Mouse (Mus musculus) midbrain, embryonic 16.5 days (tissue): ENCODE data around the gene Trpv4. TPM values are rescaled to one million over a fixed set of nuclear protein-coding genes. Genes with fewer than 3 reads are reported as not detected.

Experiments used
- ATAC-seq: fragments of 200-750 bp; cut with Nextera tagmentation; 2 replicates; pipeline ENCODE4 v1.8.0; 2017; ENCODE audit warnings: moderate TSS enrichment
- H3K27ac ChIP-seq: fragments of 300-500 bp; sonication (generic); 2 replicates; pipeline ENCODE4 v1.5.1; 2014; ENCODE audit warnings: mild to moderate bottlenecking, low read length, mixed read lengths
- H3K27me3 ChIP-seq: fragments of 300-500 bp; sonication (generic); 2 replicates; pipeline ENCODE4 v1.6.1; 2014; ENCODE audit warnings: low read depth, low read length, mixed read lengths; ENCODE audit not compliant: control insufficient read depth, insufficient read depth
- H3K36me3 ChIP-seq: fragments of 300-500 bp; sonication (generic); 2 replicates; pipeline ENCODE4 v1.6.1; 2014; ENCODE audit warnings: mild to moderate bottlenecking, low read length, moderate library complexity, mixed read lengths; ENCODE audit not compliant: control insufficient read depth, insufficient read depth
- H3K4me1 ChIP-seq: fragments of 300-500 bp; sonication (generic); 2 replicates; pipeline ENCODE4 v1.6.1; 2014; ENCODE audit warnings: mild to moderate bottlenecking, low read length, mixed read lengths; ENCODE audit not compliant: control insufficient read depth, insufficient read depth
- H3K4me2 ChIP-seq: fragments of 300-500 bp; sonication (generic); 2 replicates; pipeline ENCODE4 v1.6.1; 2014; ENCODE audit warnings: mild to moderate bottlenecking, low read length, mixed read lengths
- H3K4me3 ChIP-seq: fragments of 300-500 bp; sonication (generic); 2 replicates; pipeline ENCODE4 v1.5.1; 2014; ENCODE audit warnings: low read depth, mild to moderate bottlenecking, low read length, moderate library complexity, mixed read lengths
- H3K9ac ChIP-seq: fragments of 300-500 bp; sonication (generic); 2 replicates; pipeline ENCODE4 v1.6.1; 2014; ENCODE audit warnings: low read depth, low read length, mixed read lengths
- H3K9me3 ChIP-seq: fragments of 300-500 bp; sonication (generic); replicated peaks from 2 replicates; pipeline ENCODE4 v1.6.1; 2014; ENCODE audit warnings: mild to moderate bottlenecking, low read length, mixed read lengths; ENCODE audit not compliant: control insufficient read depth, poor library complexity, severe bottlenecking
- WGBS: fragments of 180-500 bp; shearing (Covaris S2); extraction: QIAGEN DNeasy Blood & Tissue Kit; methylation state at CpG from one replicate; pipeline ENCODE4 v1.1.7; 2014; 5-methylcytosine and 5-hydroxymethylcytosine counted together
- polyA plus RNA-seq: library from polyadenylated mRNA; unstranded; fragments of >200 nt; fragmentation: Nextera tagmentation; extraction: Ambion mirVana; gene quantifications from 2 replicates; pipeline ENCODE4 v1.2.1, GENCODE M21; 2015

Trpv4 gene
- polyA plus RNA-seq, 1 experiment from 2014 or later = 1.3 TPM

DNA sequence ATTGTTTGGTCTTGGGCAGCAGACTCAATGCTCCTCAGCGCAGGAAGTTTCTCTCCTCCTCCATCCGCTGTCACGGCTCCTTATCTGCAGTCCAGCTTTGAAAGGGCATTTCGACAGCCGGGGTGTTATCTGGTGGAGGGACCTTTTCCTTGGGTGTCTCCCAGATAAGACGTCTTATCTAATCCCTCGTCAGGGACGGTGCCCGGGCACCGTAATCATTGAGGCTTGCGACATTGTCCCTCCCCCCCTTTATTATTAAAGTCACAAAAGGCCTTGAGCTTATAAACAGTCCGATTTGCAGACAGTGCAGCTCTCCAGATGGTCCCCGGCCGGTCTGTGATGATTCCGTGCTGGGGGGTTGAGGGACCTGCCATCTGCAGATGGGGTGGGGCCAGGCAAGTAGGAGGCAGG is 67.1 kb downstream of the Trpv4 start:
- Histone ChIP-seq H3K9me3 (no peaks in the 10 kb centered on the region), H3K4me2 (0 out of 2 replicates have a peak overlapping the region, but pooled peaks have one; percentile 22), H3K36me3 (no peaks in the 10 kb centered on the region), H3K27me3 (no peaks in the 10 kb centered on the region), H3K4me1 (peaks cover 65% of the 10 kb centered on the region), H3K9ac (peak overlapping the region; percentile 44; the same call in 1 of the 2 replicates), H3K4me3 (no peak overlapping the region), H3K27ac (peak overlapping the region; percentile 38; the same call in 1 of the 2 replicates)
- WGBS = 21% methylated on average over 15 of the region's 15 CpGs
- ATAC-seq = no peak

DNA sequence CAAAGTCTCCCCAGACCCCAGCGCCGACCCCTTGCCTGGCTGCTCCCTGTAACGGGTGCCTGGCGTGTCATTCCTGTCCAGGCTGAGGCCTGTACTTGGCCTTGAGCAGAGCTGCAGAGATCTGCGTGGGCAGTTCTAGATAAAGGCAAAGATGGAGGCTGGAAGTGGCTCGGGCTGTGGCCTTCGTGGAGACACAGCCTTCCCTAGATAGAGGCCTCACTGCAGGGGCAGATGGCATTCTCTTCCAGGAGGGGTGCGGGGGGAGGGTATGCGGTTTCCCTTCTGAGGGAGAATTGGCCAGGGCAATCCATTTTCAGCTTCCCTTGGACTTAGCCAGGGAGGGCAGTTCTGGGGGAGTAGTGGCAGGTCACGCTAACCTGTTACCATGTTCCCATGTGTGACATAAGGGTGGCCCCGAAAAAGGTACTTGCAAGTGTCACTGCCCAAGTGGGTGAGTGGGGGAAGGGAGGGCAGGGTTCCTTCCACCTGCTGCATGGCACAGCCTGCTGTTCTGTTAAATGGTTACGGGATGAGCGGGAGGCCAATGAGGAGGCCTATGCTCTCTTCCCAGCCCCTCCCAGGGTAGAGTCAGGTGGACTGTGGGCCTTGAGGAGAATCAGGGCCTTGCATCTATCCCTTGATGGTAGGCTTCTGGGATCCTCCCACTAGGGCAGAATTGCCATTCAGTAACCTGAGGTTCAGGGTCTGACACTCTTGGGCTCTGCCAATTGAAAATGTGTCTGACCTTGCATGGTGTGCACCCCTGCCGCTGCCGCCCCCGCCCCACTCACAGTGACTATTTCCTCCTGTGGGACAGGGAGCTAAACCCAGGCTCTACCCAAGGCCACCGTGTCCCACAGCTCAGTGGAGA is 67.9 kb downstream of the Trpv4 start:
- Histone ChIP-seq H3K9me3 (no peaks in the 10 kb centered on the region), H3K4me1 (peaks cover 74% of the 10 kb centered on the region), H3K9ac (peak overlapping the region; percentile 14; the same call in 1 of the 2 replicates), H3K4me3 (no peak overlapping the region), H3K27me3 (no peaks in the 10 kb centered on the region), H3K27ac (peak overlapping the region; percentile 22; the same call in 1 of the 2 replicates), H3K4me2 (no peak overlapping the region), H3K36me3 (no peaks in the 10 kb centered on the region)
- 68% methylated on average over 17 of the region's 17 CpGs for WGBS
- no peak for ATAC-seq

DNA sequence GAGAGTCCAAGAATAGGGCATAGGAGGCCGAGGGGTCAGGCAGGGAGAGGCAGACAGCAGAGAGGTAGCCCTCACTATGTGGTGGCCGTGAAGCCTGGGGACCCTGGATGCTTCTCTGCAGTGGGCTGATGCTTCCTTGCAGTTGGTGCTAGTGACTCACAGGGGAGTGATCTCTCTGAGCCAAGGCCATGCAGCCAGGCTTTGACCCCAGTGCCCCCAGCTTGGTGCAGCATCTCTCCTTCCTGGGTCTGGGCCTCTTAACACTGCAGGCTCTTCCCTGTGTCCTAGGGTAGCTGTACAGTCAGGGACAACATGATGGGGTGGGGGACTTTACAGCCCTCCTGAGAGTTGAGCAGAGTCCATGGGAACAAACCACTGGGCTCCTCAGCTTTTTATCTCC is 68.8 kb downstream of the Trpv4 start:
- H3K9me3 ChIP-seq = no peaks in the 10 kb centered on the region
- H3K4me2 ChIP-seq = no peak overlapping the region
- peak overlapping the region; percentile 14; the same call in 1 of the 2 replicates for H3K27ac ChIP-seq
- no peaks in the 10 kb centered on the region for H3K36me3 ChIP-seq
- peak overlapping the region; percentile 7; the same call in 1 of the 2 replicates for H3K9ac ChIP-seq
- H3K4me1 ChIP-seq = peaks cover 77% of the 10 kb centered on the region
- ATAC-seq = no peak
- no peaks in the 10 kb centered on the region for H3K27me3 ChIP-seq
- whole genome bisulfite sequencing = 42% methylated on average over 2 of the region's 2 CpGs
- no peak overlapping the region for H3K4me3 ChIP-seq

DNA sequence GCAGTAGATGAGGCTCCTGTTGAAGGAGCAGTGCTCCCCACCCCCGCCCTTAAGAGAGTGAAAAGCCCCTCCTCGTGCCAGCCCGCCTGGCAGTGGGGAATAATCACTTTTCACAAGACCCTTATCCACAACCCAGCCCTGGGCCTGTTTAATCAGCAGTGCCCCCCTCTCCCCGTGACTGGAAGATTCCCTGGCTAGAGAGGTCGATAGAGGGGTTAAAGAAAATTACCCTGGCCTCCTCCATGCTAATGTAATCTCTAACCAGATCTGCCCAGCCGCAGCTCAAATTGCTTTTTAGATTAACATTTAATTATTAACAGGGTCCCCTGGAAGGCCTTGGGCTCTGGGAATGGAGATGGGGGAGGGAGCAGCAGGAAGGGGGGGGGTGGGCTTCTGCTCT is 69.2 kb downstream of the Trpv4 start:
- Histone ChIP-seq H3K27ac (peak overlapping the region; percentile 43), H3K9me3 (no peaks in the 10 kb centered on the region), H3K9ac (no peak overlapping the region), H3K4me2 (no peak overlapping the region), H3K4me3 (no peak overlapping the region), H3K4me1 (peaks cover 78% of the 10 kb centered on the region), H3K27me3 (no peaks in the 10 kb centered on the region), H3K36me3 (no peaks in the 10 kb centered on the region)
- no peak; the same call in 1 of the 2 replicates for ATAC-seq
- 11% methylated on average over 6 of the region's 6 CpGs for WGBS

DNA sequence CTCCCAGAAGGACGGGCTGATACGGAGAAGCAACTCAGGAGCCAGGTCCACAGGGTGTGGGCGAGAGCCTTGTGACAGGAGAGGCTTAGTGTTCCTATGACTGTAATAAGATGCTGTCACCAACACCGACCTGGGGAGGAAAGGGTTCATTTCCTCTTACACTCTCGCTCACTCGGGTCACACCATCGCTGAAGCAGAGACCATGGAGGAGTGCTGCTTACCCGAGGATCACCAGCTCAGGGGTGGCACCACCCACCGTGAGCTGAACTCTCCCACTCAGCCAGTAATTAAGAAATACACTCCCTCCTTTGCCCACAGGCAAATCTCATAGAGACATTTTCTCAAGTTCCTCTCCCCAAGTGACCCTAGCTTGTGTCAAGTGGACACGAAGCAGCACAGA is 69.8 kb downstream of the Trpv4 start:
- no peaks in the 10 kb centered on the region for H3K27me3 ChIP-seq
- H3K9ac ChIP-seq = no peak overlapping the region
- H3K36me3 ChIP-seq = no peaks in the 10 kb centered on the region
- H3K4me2 ChIP-seq = no peak overlapping the region
- H3K4me3 ChIP-seq = no peak overlapping the region
- H3K4me1 ChIP-seq = peaks cover 78% of the 10 kb centered on the region
- no peaks in the 10 kb centered on the region for H3K9me3 ChIP-seq
- WGBS = 48% methylated on average over 10 of the region's 10 CpGs
- ATAC-seq = no peak
- H3K27ac ChIP-seq = peak overlapping the region; percentile 43

DNA sequence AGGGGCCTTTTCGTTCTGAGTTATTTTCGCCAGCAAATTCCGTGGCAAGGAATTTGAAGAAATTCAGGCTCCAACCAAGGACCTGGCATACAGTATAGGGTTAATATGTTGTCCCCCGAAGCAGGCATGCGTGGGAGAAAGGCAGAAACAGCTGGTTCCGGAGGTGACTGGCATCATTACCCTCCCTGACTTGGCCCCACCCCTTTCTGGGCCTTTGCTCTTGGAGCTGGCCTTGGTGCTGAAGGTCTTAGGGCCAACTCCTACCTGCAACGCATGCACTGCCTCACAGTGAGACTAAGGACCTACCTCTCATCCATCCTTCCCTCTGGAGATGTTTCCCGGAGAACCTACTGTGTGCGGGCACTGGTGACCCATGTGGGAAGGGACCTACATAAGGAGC is 70.3 kb downstream of the Trpv4 start:
- H3K4me2 ChIP-seq = no peak overlapping the region
- WGBS = 49% methylated on average over 9 of the region's 9 CpGs
- H3K27me3 ChIP-seq = no peaks in the 10 kb centered on the region
- H3K9me3 ChIP-seq = no peaks in the 10 kb centered on the region
- no peak overlapping the region for H3K27ac ChIP-seq
- no peaks in the 10 kb centered on the region for H3K36me3 ChIP-seq
- peaks cover 73% of the 10 kb centered on the region for H3K4me1 ChIP-seq
- no peak overlapping the region for H3K4me3 ChIP-seq
- no peak for ATAC-seq
- H3K9ac ChIP-seq = no peak overlapping the region

DNA sequence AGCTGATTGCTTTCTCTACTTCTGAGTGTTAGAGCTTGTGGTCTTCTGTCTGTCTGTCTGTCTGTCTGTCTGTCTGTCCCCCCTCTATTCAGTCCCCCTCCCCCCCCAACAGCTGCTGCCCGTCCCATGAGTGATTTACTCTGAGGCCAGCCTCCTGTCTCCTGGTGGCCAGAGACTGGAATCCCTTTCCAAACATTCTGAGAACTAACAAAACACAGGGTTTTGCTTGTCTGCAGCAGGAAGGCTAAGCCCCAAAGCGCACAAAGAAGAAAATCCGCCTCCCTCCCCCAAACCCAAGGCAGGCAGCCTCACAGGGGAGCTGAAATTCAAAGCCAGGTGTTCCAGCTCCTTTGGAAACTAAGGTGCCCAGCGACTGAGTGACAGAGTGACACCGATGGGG is 72.5 kb downstream of the Trpv4 start:
- H3K4me1 ChIP-seq = peaks cover 64% of the 10 kb centered on the region
- H3K4me3 ChIP-seq = no peak overlapping the region
- H3K9me3 ChIP-seq = no peaks in the 10 kb centered on the region
- ATAC-seq = no peak
- peak overlapping the region; percentile 32; the same call in 1 of the 2 replicates for H3K9ac ChIP-seq
- no peak overlapping the region for H3K4me2 ChIP-seq
- no peaks in the 10 kb centered on the region for H3K27me3 ChIP-seq
- H3K27ac ChIP-seq = no peak overlapping the region
- H3K36me3 ChIP-seq = no peaks in the 10 kb centered on the region
- 3% methylated on average over 5 of the region's 5 CpGs for WGBS

DNA sequence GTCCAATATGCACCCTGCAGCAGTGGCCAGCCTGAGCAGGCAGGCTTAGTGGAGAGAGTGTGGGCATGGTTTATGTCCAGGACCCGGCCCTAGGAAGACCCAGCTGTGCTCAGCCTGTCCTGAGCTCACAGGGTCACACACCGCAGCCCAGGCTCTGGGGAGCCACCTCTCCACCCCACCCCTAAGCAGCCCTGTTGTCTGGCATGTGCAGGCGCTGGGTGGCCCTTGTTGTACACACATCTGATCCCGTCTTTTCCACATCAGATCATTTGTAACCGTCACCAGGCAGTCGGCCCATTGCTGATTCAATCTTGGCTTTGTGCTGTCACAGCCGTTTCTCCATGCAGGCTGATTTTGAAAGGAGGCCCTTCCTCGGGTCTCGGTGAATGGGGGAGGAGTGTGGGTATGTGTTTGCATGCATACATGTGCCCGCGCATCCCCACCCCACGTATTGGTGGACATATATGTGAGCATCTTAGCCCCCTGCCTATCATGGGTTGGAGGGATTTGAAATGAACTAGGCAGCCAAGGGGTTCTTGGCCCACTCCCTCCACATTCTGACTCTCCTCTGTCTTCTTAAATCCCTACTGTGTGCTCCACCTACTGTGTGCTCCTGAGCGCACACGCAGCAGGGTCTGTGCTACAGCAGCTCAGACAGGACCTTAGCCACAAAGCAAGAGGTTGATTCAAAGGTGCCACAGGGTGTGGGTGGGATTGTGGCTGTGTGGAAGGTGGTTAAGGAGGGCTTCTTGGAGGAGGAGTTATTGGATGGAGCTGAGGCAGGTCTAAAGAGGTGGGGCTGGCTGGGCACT is 73.7 kb downstream of the Trpv4 start:
- 21% methylated on average over 14 of the region's 14 CpGs for WGBS
- H3K4me1 ChIP-seq = peaks cover 53% of the 10 kb centered on the region
- H3K36me3 ChIP-seq = no peaks in the 10 kb centered on the region
- no peaks in the 10 kb centered on the region for H3K27me3 ChIP-seq
- H3K4me2 ChIP-seq = no peak overlapping the region
- 0 out of 2 replicates have a peak, but pooled peaks have one; percentile 26 for ATAC-seq
- H3K9ac ChIP-seq = no peak overlapping the region
- H3K9me3 ChIP-seq = no peaks in the 10 kb centered on the region
- H3K27ac ChIP-seq = no peak overlapping the region
- no peak overlapping the region for H3K4me3 ChIP-seq
